Mouse (Mus musculus) stomach, embryonic 16.5 days (tissue): ENCODE measurements around the gene Nsg1. TPM values are rescaled to one million over a fixed set of nuclear protein-coding genes. Genes with fewer than 3 reads are reported as not detected.
A peak's percentile ranks its signal among the peaks of the same experiment; 100 is the strongest.

Experiments
- ATAC-seq: fragments of 200-750 bp; cut with Nextera tagmentation; 2 replicates; pipeline ENCODE4 v1.8.0; 2017; ENCODE audit warnings: moderate number of reproducible peaks, moderate TSS enrichment; ENCODE audit not compliant: insufficient read depth, low FRiP score
- H3K27ac ChIP-seq: fragments of 300-500 bp; sonication (generic); 2 replicates; pipeline ENCODE4 v1.5.1; 2014; ENCODE audit warnings: low read length
- H3K27me3 ChIP-seq: fragments of 300-500 bp; sonication (generic); 2 replicates; pipeline ENCODE4 v1.6.1; 2014; ENCODE audit warnings: low read length, control low read depth, mixed read lengths; ENCODE audit not compliant: control insufficient read depth, insufficient read depth
- H3K36me3 ChIP-seq: fragments of 300-500 bp; sonication (generic); 2 replicates; pipeline ENCODE4 v1.6.1; 2014; ENCODE audit warnings: low read length; ENCODE audit not compliant: control insufficient read depth, insufficient read depth
- H3K4me1 ChIP-seq: fragments of 300-500 bp; sonication (generic); 2 replicates; pipeline ENCODE4 v1.6.1; 2014; ENCODE audit warnings: low read length, control low read depth, mixed read lengths; ENCODE audit not compliant: control insufficient read depth, insufficient read depth
- H3K4me2 ChIP-seq: fragments of 300-500 bp; sonication (generic); 2 replicates; pipeline ENCODE4 v1.6.1; 2014; ENCODE audit warnings: low read depth, low read length, mixed read lengths
- H3K4me3 ChIP-seq: fragments of 300-500 bp; sonication (generic); replicated peaks from 2 replicates; pipeline ENCODE4 v1.5.1; 2014; ENCODE audit warnings: mild to moderate bottlenecking, low read length
- H3K9ac ChIP-seq: fragments of 300-500 bp; sonication (generic); 2 replicates; pipeline ENCODE4 v1.6.1; 2014; ENCODE audit warnings: low read length
- H3K9me3 ChIP-seq: fragments of 300-500 bp; sonication (generic); replicated peaks from 2 replicates; pipeline ENCODE4 v1.6.1; 2016; ENCODE audit warnings: low read length, control low read depth; ENCODE audit not compliant: control insufficient read depth
- WGBS: fragments of 180-500 bp; shearing (Covaris S2); extraction: QIAGEN DNeasy Blood & Tissue Kit; methylation state at CpG from one replicate; pipeline ENCODE4 v1.1.7; 2014; 5-methylcytosine and 5-hydroxymethylcytosine counted together
- polyA plus RNA-seq: library from polyadenylated mRNA; unstranded; fragments of >200 nt; fragmentation: Nextera tagmentation; extraction: Ambion mirVana; gene quantifications from 2 replicates; pipeline ENCODE4 v1.2.1, GENCODE M21; 2015

Nsg1 gene
- polyA plus RNA-seq, 1 experiment from 2014 or later = 52.2 TPM

DNA sequence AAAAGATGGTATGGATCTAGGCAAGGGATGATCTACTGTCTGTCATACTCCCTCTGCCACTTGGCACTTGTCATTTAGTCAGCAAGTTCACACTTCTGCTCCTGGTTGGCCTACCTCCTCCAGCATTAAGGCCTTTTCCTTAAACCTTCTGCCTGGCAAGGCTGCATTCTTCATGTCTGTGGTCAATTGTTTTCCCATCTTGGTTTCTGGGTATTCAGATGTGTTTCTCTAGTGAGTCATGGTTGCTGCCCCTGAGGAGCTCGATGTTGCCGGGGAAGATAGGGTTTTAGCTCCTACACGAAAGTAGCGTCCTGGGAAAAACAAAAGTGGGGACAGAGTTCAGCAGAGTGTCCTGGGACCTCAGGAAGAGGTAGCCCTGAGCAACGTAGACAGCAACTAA, 40.4 kb downstream of the Nsg1 start:
- no peak overlapping the region for H3K4me3 ChIP-seq
- H3K27me3 ChIP-seq = no peaks in the 10 kb centered on the region
- H3K4me2 ChIP-seq = no peak overlapping the region
- H3K9ac ChIP-seq = no peak overlapping the region
- no peak for ATAC-seq
- H3K4me1 ChIP-seq = no peaks in the 10 kb centered on the region
- no peak overlapping the region for H3K27ac ChIP-seq
- H3K36me3 ChIP-seq = peaks cover 4% of the 10 kb centered on the region; the same call in 1 of the 2 replicates
- 92% methylated on average over 5 of the region's 5 CpGs for WGBS
- no peaks in the 10 kb centered on the region for H3K9me3 ChIP-seq

DNA sequence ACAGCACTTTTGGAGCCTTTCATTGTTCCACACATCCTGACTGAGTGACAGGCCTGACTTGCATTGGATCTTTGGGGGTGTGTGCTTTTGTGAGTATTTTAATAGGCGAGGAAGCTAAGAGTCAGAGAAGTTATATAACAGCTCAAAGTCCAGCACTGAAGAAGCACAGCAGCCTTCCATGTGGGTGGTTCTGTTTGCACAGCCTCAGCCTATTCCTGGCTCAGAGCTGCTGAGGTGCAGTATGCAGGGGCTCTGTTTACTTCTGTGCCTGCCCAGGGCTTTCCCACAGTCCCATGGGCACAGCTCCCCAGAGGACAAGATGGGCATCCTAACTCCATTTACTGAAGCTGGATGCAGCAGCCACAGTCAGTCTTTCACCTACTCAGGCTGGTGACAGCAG, 42.7 kb downstream of the Nsg1 start:
- peaks cover 4% of the 10 kb centered on the region; the same call in 1 of the 2 replicates for H3K36me3 ChIP-seq
- ATAC-seq = peak; percentile 88; the same call in 1 of the 2 replicates
- H3K27me3 ChIP-seq = no peaks in the 10 kb centered on the region
- H3K27ac ChIP-seq = no peak overlapping the region
- no peak overlapping the region for H3K9ac ChIP-seq
- 69% methylated on average over 1 of the region's 1 CpGs for WGBS
- no peak overlapping the region for H3K4me2 ChIP-seq
- H3K4me1 ChIP-seq = no peaks in the 10 kb centered on the region
- H3K4me3 ChIP-seq = no peak overlapping the region
- no peaks in the 10 kb centered on the region for H3K9me3 ChIP-seq

DNA sequence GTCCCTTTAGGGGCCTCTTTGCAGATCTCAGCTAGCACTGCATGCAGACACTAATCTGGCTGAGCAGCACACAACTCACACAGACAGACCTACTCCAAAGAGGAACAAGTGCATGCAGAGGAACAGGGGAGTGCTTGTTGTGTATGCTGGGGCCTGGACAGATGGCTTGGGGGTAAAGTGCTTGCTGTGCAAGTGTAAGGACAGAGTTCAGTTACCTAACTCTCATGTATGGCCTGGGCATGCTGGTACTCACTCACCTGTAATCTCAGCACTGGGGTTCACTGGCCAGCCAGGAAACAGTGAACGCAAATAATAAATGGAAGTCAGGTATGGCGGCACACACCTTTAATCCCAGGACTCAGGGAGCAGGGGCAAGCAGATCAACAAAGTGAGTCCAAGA, 45.2 kb downstream of the Nsg1 start:
- H3K36me3 ChIP-seq = peaks cover 4% of the 10 kb centered on the region; the same call in 1 of the 2 replicates

DNA sequence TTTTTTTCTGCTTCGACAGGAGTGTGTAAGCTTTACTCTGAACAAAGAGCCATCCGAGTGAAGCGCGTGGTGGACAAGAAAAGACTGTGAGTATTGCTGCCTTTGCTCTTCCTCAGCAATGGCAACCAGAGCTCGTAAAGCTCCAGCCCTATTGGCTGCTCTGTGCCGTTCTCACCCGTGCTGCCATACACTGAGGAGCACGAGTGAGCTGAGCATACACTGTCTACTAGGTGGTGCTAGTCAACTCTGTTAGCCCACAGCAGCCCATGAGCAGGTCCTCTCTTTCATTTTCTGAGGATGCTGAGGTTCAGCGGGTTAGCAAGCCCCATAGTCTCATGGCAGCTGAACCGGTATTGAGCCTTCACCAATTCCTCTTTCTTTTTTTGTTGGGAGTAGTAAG, 52.9 kb downstream of the Nsg1 start:
- Histone ChIP-seq H3K27ac (no peak overlapping the region), H3K4me2 (no peak overlapping the region), H3K4me1 (no peaks in the 10 kb centered on the region), H3K4me3 (no peak overlapping the region), H3K36me3 (0 out of 2 replicates have a peak, but pooled peaks cover 7% of the 10 kb centered on the region), H3K9ac (no peak overlapping the region), H3K27me3 (no peaks in the 10 kb centered on the region), H3K9me3 (no peaks in the 10 kb centered on the region)
- ATAC-seq = no peak
- 89% methylated on average over 10 of the region's 10 CpGs for WGBS

More for the DNA sequence above, 45.2 kb downstream of the Nsg1 start:
- Histone ChIP-seq H3K4me2 (no peak overlapping the region), H3K4me3 (no peak overlapping the region), H3K9me3 (no peaks in the 10 kb centered on the region), H3K27ac (no peak overlapping the region), H3K9ac (no peak overlapping the region), H3K4me1 (no peaks in the 10 kb centered on the region), H3K27me3 (no peaks in the 10 kb centered on the region)
- WGBS = 75% methylated on average over 2 of the region's 2 CpGs
- no peak for ATAC-seq

DNA sequence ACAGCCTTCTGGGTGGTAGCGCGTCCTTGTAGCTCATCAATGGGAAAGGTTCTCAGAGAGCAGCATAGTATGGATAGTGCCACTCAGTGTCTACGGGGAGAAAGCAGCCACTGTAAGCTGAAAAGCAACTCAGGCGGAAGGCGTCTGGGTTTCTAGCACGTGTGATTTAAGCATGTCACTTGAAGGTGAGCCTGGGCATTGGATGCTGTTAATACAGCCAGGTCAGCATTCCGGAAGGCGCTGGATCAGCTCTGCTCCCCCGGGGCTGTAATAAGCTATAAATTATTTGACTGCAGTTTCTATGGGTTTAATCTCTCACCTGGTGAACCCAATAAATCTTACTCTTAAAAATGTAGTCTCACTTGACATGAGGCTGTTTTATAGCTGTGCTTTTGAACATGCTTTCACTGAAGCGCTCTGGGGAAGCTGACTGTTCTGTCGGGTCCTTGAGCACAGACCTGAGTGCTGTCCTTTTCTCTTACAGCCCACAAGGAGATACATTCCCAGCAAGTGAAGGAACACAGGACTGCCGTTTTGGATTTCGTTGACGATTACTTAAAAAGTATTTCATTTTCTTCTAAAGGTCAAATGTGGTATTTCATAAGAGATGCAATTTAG, 53.5 kb downstream of the Nsg1 start:
- H3K27me3 ChIP-seq = no peaks in the 10 kb centered on the region
- no peaks in the 10 kb centered on the region for H3K9me3 ChIP-seq
- H3K36me3 ChIP-seq = 0 out of 2 replicates have a peak, but pooled peaks cover 7% of the 10 kb centered on the region
- ATAC-seq = no peak
- no peaks in the 10 kb centered on the region for H3K4me1 ChIP-seq
- H3K9ac ChIP-seq = no peak overlapping the region
- no peak overlapping the region for H3K27ac ChIP-seq
- no peak overlapping the region for H3K4me2 ChIP-seq
- 85% methylated on average over 14 of the region's 14 CpGs for WGBS
- no peak overlapping the region for H3K4me3 ChIP-seq

DNA sequence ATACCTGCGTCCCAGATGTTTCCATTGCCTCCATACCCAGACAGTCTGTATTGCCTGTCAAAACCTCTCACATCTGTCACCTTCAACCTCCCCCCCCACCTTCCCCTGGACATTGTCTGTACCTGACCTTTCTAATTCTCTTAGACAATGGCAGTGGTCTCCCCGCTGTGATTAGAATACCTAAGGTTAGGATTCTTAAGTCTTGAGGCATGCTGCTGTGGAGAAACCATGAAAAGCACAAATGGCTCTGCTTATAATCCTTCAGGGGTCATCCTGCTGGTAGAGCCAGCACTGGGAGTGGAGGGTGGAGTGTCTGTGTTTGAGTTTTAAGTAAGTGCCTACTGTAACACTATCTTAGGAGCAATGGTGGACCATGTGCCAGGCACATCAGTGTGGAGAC, 56.8 kb downstream of the Nsg1 start:
- no peak overlapping the region for H3K4me3 ChIP-seq
- H3K4me1 ChIP-seq = no peaks in the 10 kb centered on the region
- no peak overlapping the region for H3K9ac ChIP-seq
- 87% methylated on average over 2 of the region's 2 CpGs for WGBS
- H3K4me2 ChIP-seq = no peak overlapping the region
- 0 out of 2 replicates have a peak, but pooled peaks cover 7% of the 10 kb centered on the region for H3K36me3 ChIP-seq
- H3K27me3 ChIP-seq = no peaks in the 10 kb centered on the region
- H3K27ac ChIP-seq = no peak overlapping the region
- no peak for ATAC-seq
- H3K9me3 ChIP-seq = no peaks in the 10 kb centered on the region

DNA sequence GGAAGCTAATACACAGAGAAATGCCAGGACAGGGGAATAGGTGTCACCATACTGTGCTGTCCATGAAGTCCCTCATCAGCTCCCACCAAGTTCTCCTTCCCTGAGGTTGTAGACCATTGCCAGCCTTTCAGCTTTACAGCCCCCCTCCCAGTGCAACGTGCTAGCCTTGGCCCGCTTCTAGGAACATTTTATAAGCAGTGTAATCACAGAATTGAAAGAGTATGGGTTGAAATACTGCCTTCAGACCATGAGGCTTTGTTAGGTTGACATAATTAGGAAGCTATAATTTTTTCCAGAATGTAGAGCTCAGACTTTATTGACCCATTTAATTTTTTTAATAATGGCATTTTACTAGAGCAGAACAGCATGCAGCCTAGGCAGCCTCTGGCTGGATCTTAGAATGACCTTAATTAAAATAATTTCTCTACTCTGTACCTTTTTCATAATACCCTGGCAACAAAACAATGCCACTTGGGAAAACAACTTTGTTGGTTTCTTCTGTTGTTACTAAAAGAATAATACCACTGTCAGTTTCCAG, 60.5 kb downstream of the Nsg1 start:
- no peak for ATAC-seq
- no peaks in the 10 kb centered on the region for H3K36me3 ChIP-seq
- H3K9ac ChIP-seq = no peak overlapping the region
- no peaks in the 10 kb centered on the region for H3K9me3 ChIP-seq
- no peak overlapping the region for H3K27ac ChIP-seq
- no peaks in the 10 kb centered on the region for H3K4me1 ChIP-seq
- H3K4me3 ChIP-seq = no peak overlapping the region
- no peak overlapping the region for H3K4me2 ChIP-seq
- 91% methylated on average over 2 of the region's 2 CpGs for WGBS
- H3K27me3 ChIP-seq = no peaks in the 10 kb centered on the region

DNA sequence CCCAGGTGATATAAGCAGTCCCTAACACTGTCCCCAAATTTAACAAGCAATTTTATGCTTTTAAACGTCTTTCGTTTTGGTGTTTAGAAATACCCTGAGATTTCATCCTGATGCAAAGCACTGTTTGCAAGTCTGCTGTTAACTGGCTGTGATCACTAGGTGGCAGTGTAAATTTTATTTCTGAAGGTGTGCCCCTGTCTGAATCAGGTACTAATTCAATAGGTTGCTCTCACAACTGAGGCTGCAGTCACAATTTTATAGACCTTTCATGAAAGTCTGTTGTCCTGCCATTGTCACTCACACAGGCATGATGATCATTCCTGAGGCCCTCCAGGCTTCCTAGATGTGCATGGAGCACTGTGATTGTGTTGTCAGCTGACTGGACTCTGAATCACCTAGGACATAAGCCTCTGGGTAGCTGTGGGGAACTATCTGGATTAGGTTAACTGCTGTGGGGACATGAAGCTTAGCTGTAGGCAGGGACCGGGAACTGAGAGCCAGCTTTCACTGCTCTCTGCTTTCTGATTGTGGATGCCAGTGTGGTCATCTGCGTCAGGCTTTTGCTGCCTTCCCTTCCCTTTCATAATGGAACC, 62.1 kb downstream of the Nsg1 start:
- H3K9ac ChIP-seq = no peak overlapping the region
- no peak overlapping the region for H3K27ac ChIP-seq
- H3K4me1 ChIP-seq = no peaks in the 10 kb centered on the region
- no peak overlapping the region for H3K4me3 ChIP-seq
- no peak overlapping the region for H3K4me2 ChIP-seq
- WGBS = 72% methylated on average over 4 of the region's 4 CpGs
- no peaks in the 10 kb centered on the region for H3K36me3 ChIP-seq
- H3K27me3 ChIP-seq = no peaks in the 10 kb centered on the region
- ATAC-seq = no peak
- no peaks in the 10 kb centered on the region for H3K9me3 ChIP-seq

DNA sequence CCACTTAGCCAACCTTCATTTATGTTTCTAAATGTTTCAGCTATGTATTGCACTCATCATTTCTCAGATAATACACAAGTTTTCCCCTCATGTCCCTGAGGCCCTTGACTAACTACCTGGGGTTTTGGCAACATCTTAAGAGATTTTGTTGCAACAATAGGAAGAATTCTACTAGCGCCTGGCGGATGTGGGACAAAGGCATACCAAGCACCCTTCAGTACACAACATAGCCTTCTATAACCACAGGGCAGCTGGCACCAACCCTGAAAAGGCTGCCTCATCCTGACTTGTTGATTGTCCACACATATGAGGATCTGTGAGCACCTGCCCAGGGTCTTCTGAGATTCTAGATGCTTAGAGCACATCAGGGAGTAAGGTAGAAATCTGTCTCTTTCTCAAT, 65.4 kb downstream of the Nsg1 start:
- no peak for ATAC-seq
- no peaks in the 10 kb centered on the region for H3K9me3 ChIP-seq
- H3K27ac ChIP-seq = no peak overlapping the region
- no peak overlapping the region for H3K4me2 ChIP-seq
- no peak overlapping the region for H3K4me3 ChIP-seq
- no peaks in the 10 kb centered on the region for H3K27me3 ChIP-seq
- WGBS = 92% methylated on average over 2 of the region's 2 CpGs
- no peak overlapping the region for H3K9ac ChIP-seq
- H3K4me1 ChIP-seq = no peaks in the 10 kb centered on the region
- H3K36me3 ChIP-seq = no peaks in the 10 kb centered on the region
